Mouse (Mus musculus): ENCODE measurements around the gene Usp29. TPM values are rescaled to one million over a fixed set of nuclear protein-coding genes. Genes with fewer than 3 reads are reported as not detected.
"Not testable (repeated sequence)": the region's sequence is repeated elsewhere in the genome, so short reads cannot be mapped to it uniquely, and the experiment has no call there.

Usp29 gene
- total and polyA plus RNA-seq, 2 experiments from 2014 or later = 30.4 to 69.2 TPM

- ATAC-seq (peak; percentile 94), DNase-seq (ENCODE audit: low spot score) (peak; percentile 76)
- H3K4me1 ChIP-seq (ENCODE audit: insufficient read depth, low read length) = 0 out of 2 replicates have a peak, but pooled peaks cover 4% of the 10 kb centered on the region
- no peak overlapping the region for H3K4me2 ChIP-seq (ENCODE audit: low read depth, low read length)
- H3K27me3 ChIP-seq (ENCODE audit: insufficient read depth, low read length) = no peaks in the 10 kb centered on the region
- 17% methylated on average over 6 of the region's 6 CpGs for WGBS
- peak; percentile 3; the same call in 1 of the 2 replicates for TF ChIP-seq CTCF (IDR thresholded peaks at IDR 0.05; ENCODE audit: low read depth)
- no peaks in the 10 kb centered on the region for H3K9me3 ChIP-seq (ENCODE audit: low read length)
- peak overlapping the region; percentile 74 for H3K27ac ChIP-seq
- H3K36me3 ChIP-seq (ENCODE audit: insufficient read depth, low read length) = no peaks in the 10 kb centered on the region
- no peak overlapping the region for H3K9ac ChIP-seq (replicated peaks; ENCODE audit: low read length)
- no peak overlapping the region for H3K4me3 ChIP-seq (ENCODE audit: low read length)
Observed at GRCm38 (mm10) chr7:6881473-6882046, 151.2 kb downstream of the Usp29 start.

GRCm38 (mm10) chr7:6883376-6884147 lies 153.2 kb downstream of the Usp29 start:
- TF ChIP-seq CTCF (IDR thresholded peaks at IDR 0.05; ENCODE audit: low read depth) = no peak

GRCm38 (mm10) chr7:6885416-6885815 lies 155.0 kb downstream of the Usp29 start:
- no peak overlapping the region for H3K27ac ChIP-seq
- no peaks in the 10 kb centered on the region for H3K36me3 ChIP-seq (ENCODE audit: insufficient read depth, low read length)
- H3K27me3 ChIP-seq (ENCODE audit: insufficient read depth, low read length) = no peaks in the 10 kb centered on the region
- DNase-seq (ENCODE audit: low spot score) (no peak), ATAC-seq (no peak)
- WGBS = 62% methylated on average over 7 of the region's 7 CpGs
- no peak overlapping the region for H3K4me3 ChIP-seq (ENCODE audit: low read length)
- no peak for TF ChIP-seq CTCF (IDR thresholded peaks at IDR 0.05; ENCODE audit: low read depth)
- H3K9me3 ChIP-seq (ENCODE audit: low read length) = no peaks in the 10 kb centered on the region
- H3K4me1 ChIP-seq (ENCODE audit: insufficient read depth, low read length) = 0 out of 2 replicates have a peak, but pooled peaks cover 4% of the 10 kb centered on the region
- H3K9ac ChIP-seq (replicated peaks; ENCODE audit: low read length) = no peak overlapping the region
- no peak overlapping the region for H3K4me2 ChIP-seq (ENCODE audit: low read depth, low read length)

More at GRCm38 (mm10) chr7:6883376-6884147, 153.2 kb downstream of the Usp29 start:
- WGBS = 86% methylated on average over 8 of the region's 8 CpGs
- Histone ChIP-seq H3K27me3 (ENCODE audit: insufficient read depth, low read length) (no peaks in the 10 kb centered on the region), H3K27ac (no peak overlapping the region), H3K4me1 (ENCODE audit: insufficient read depth, low read length) (0 out of 2 replicates have a peak, but pooled peaks cover 4% of the 10 kb centered on the region), H3K4me2 (ENCODE audit: low read depth, low read length) (no peak overlapping the region), H3K36me3 (ENCODE audit: insufficient read depth, low read length) (no peaks in the 10 kb centered on the region), H3K4me3 (ENCODE audit: low read length) (no peak overlapping the region), H3K9me3 (ENCODE audit: low read length) (no peaks in the 10 kb centered on the region), H3K9ac (replicated peaks; ENCODE audit: low read length) (no peak overlapping the region)
- DNase-seq (ENCODE audit: low spot score) (no peak), ATAC-seq (no peak)

- no peak overlapping the region for H3K4me3 ChIP-seq (ENCODE audit: low read length)
- DNase-seq (ENCODE audit: low spot score) (no peak), ATAC-seq (no peak)
- H3K36me3 ChIP-seq (ENCODE audit: insufficient read depth, low read length) = no peaks in the 10 kb centered on the region
- H3K9ac ChIP-seq (replicated peaks; ENCODE audit: low read length) = no peak overlapping the region
- no peak overlapping the region for H3K4me2 ChIP-seq (ENCODE audit: low read depth, low read length)
- no peak for TF ChIP-seq CTCF (IDR thresholded peaks at IDR 0.05; ENCODE audit: low read depth)
- H3K27ac ChIP-seq = no peak overlapping the region
- no peaks in the 10 kb centered on the region for H3K27me3 ChIP-seq (ENCODE audit: insufficient read depth, low read length)
- H3K4me1 ChIP-seq (ENCODE audit: insufficient read depth, low read length) = no peaks in the 10 kb centered on the region
- no peaks in the 10 kb centered on the region for H3K9me3 ChIP-seq (ENCODE audit: low read length)
- WGBS = 100% methylated on average over 1 of the region's 1 CpGs
Observed at GRCm38 (mm10) chr7:6886896-6887295, 156.5 kb downstream of the Usp29 start.

GRCm38 (mm10) chr7:6889871-6890270 lies 159.5 kb downstream of the Usp29 start:
- WGBS = 89% methylated on average over 5 of the region's 5 CpGs
- Histone ChIP-seq H3K9me3 (ENCODE audit: low read length) (no peaks in the 10 kb centered on the region), H3K27me3 (ENCODE audit: insufficient read depth, low read length) (no peaks in the 10 kb centered on the region), H3K4me3 (ENCODE audit: low read length) (no peak overlapping the region), H3K4me2 (ENCODE audit: low read depth, low read length) (no peak overlapping the region), H3K9ac (replicated peaks; ENCODE audit: low read length) (no peak overlapping the region), H3K4me1 (ENCODE audit: insufficient read depth, low read length) (no peaks in the 10 kb centered on the region), H3K27ac (no peak overlapping the region), H3K36me3 (ENCODE audit: insufficient read depth, low read length) (no peaks in the 10 kb centered on the region)
- no peak for TF ChIP-seq CTCF (IDR thresholded peaks at IDR 0.05; ENCODE audit: low read depth)
- ATAC-seq = no peak
- DNase-seq (ENCODE audit: low spot score) = no peak

GRCm38 (mm10) chr7:6891206-6891605 lies 160.8 kb downstream of the Usp29 start:
- WGBS = 46% methylated on average over 3 of the region's 3 CpGs
- H3K9me3 ChIP-seq (ENCODE audit: low read length) = no peaks in the 10 kb centered on the region
- H3K4me2 ChIP-seq (ENCODE audit: low read depth, low read length) = no peak overlapping the region
- ATAC-seq = no peak
- H3K27ac ChIP-seq = peak overlapping the region; percentile 1; the same call in 1 of the 2 replicates
- no peaks in the 10 kb centered on the region for H3K4me1 ChIP-seq (ENCODE audit: insufficient read depth, low read length)
- no peaks in the 10 kb centered on the region for H3K27me3 ChIP-seq (ENCODE audit: insufficient read depth, low read length)
- H3K36me3 ChIP-seq (ENCODE audit: insufficient read depth, low read length) = no peaks in the 10 kb centered on the region
- no peak for TF ChIP-seq CTCF (IDR thresholded peaks at IDR 0.05; ENCODE audit: low read depth)
- DNase-seq (ENCODE audit: low spot score) = peak; percentile 72
- no peak overlapping the region for H3K9ac ChIP-seq (replicated peaks; ENCODE audit: low read length)
- no peak overlapping the region for H3K4me3 ChIP-seq (ENCODE audit: low read length)

GRCm38 (mm10) chr7:6897021-6897420 lies 166.6 kb downstream of the Usp29 start:
- WGBS = 35% methylated on average over 4 of the region's 4 CpGs
- H3K27me3 ChIP-seq (ENCODE audit: insufficient read depth, low read length); DNase-seq (ENCODE audit: low spot score); H3K9ac ChIP-seq (replicated peaks; ENCODE audit: low read length); H3K4me2 ChIP-seq (ENCODE audit: low read depth, low read length); ATAC-seq; H3K4me3 ChIP-seq (ENCODE audit: low read length); H3K36me3 ChIP-seq (ENCODE audit: insufficient read depth, low read length); H3K4me1 ChIP-seq (ENCODE audit: insufficient read depth, low read length); H3K27ac ChIP-seq; H3K9me3 ChIP-seq (ENCODE audit: low read length): not testable (repeated sequence)

Data from hindbrain, postnatal 0 days (tissue).